Mouse (Mus musculus): ENCODE results near the gene Limch1. TPM values are rescaled to one million over a fixed set of nuclear protein-coding genes. Genes with fewer than 3 reads are reported as not detected.

Limch1 gene
- polyA plus RNA-seq, 1 experiment from 2014 or later, result 16.1 TPM

DNA sequence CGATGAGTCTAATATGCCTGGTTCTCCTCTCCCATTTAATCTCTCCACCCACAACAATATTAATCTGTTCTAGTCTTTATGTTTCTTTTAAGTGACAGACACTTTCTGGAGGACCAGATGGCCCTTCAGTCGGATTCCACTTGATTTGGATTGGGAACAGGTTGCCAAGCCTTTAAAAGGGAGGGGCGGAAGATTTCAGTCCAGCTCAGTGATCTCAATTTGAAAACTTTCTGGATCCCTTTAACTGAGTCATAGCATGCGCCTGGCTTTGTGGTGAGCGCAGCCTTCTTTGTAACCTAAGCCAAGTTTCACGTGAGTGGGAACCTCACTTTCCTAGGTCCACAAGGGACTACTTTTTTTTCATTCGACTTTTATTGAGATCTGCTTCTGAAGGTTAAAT, 5.0 kb downstream of the Limch1 start:
- no peak overlapping the region for H3K27ac ChIP-seq (ENCODE audit: low read depth)
- DNase-seq (ENCODE audit: low spot score), result no peak
- WGBS, result 66% methylated on average over 7 of the region's 7 CpGs
- H3K9ac ChIP-seq (ENCODE audit: low read length), result no peak overlapping the region
- no peaks in the 10 kb centered on the region for H3K36me3 ChIP-seq (ENCODE audit: control insufficient read depth, insufficient read depth, low read length)
- no peak for ATAC-seq (replicated peaks; ENCODE audit: low FRiP score, low TSS enrichment, low read depth)
- H3K4me1 ChIP-seq (replicated peaks; ENCODE audit: control insufficient read depth, insufficient read depth, low read length), result peaks cover 23% of the 10 kb centered on the region
- H3K4me3 ChIP-seq (ENCODE audit: low read depth, low read length), result no peak overlapping the region
- H3K9me3 ChIP-seq (ENCODE audit: control insufficient read depth, low read length), result no peaks in the 10 kb centered on the region
- no peak overlapping the region for H3K4me2 ChIP-seq (ENCODE audit: low read length)
- peaks cover 7% of the 10 kb centered on the region for H3K27me3 ChIP-seq (replicated peaks; ENCODE audit: control insufficient read depth, insufficient read depth, low read length)

DNA sequence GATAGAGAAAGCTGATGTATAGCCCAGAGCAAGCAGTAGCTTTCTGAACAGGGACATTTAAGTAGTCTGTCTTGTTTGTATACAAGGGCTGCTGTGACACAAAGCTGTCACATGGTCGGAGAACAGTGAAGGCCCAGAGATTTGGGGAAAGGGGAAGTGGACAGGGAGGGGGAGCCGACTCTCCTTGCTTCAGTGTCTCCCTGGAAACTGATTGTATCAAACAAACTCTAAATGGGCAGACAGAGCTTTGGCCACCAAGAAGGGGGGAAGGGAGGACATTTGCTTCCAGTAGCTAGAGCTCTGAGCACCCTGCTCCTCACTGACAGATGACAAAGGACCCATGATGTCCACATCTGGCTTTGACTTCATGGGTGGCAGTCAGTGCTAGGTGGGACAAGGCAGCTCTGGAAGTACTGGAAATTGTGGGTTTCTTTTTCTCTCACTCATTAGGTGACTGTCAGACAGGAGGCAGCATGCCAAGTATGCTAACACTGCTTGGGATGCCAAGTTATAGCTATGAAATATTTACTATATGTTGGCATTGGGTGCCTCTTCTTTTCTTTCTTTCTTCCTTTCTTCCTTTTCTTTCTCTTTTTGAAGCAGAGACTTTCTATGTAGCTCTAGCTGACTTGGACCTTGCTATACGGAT, 5.8 kb downstream of the Limch1 start:
- Histone ChIP-seq H3K9me3 (ENCODE audit: control insufficient read depth, low read length) (no peaks in the 10 kb centered on the region), H3K27me3 (replicated peaks; ENCODE audit: control insufficient read depth, insufficient read depth, low read length) (peaks cover 7% of the 10 kb centered on the region), H3K4me1 (replicated peaks; ENCODE audit: control insufficient read depth, insufficient read depth, low read length) (peaks cover 20% of the 10 kb centered on the region), H3K4me2 (ENCODE audit: low read length) (no peak overlapping the region), H3K27ac (ENCODE audit: low read depth) (no peak overlapping the region), H3K36me3 (ENCODE audit: control insufficient read depth, insufficient read depth, low read length) (no peaks in the 10 kb centered on the region), H3K9ac (ENCODE audit: low read length) (no peak overlapping the region), H3K4me3 (ENCODE audit: low read depth, low read length) (no peak overlapping the region)
- 46% methylated on average over 3 of the region's 3 CpGs for WGBS
- no peak for DNase-seq (ENCODE audit: low spot score)
- ATAC-seq (replicated peaks; ENCODE audit: low FRiP score, low TSS enrichment, low read depth), result no peak

DNA sequence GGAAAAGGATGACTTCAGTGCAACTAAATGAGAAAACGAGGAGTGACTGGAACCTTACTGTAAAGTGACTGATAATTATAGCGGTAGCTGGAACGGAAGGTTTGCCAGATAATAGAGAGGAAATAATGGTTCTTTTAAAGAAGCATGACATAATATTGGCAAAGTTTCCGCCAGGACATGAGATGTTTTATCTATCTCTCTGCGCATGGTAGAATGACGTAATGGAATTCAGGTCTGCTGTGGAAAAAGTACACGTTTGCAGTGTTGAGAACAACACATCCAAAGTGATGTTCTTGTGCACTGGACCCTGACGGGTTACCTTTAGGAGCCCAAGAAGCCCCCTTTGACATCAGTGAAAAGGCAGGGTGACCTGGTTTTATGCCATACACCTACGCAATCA, 8.0 kb downstream of the Limch1 start:
- no peak overlapping the region for H3K4me3 ChIP-seq (ENCODE audit: low read depth, low read length)
- no peak for DNase-seq (ENCODE audit: low spot score)
- no peak overlapping the region for H3K9ac ChIP-seq (ENCODE audit: low read length)

DNA sequence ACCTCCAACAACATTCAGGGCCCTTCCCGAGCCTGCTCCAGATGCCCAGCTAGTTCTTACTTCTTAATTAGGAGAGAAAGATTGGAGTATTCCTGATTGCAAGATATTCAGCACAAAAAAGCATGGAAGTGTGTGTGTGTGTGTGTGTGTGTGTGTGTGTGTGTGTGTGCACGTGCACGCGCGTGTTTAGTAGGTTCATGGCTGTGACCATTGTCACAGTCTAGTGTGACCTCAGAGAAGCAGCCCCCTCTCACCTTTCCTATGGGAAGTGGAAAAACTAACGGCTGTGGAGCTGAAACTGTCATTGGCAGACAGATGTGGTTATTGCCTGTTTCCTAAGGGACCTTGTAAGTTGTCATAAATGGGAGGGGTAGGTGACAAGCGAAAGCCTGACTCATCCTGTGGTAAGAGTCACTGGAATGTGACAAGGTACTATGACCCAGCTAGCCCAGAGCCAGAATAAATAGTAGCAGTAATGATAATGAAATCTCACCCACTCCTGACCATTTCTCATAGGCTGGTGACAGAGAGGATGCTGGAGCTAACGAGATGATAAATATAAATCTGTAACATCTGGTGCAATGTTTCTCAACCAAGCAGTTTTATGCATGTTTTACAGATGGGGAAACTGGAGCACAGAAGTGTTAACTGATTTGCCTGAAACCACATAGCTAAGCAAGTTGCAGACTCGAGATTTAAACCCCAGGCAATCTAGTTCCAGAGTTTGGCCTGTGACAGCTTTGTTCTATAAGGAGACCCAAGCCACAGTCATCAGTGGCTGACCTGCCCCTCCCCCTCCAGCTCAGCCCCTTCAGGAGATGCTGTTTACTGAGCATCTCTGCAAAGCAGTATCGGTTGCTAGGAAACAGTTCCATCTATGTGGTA, 11.4 kb downstream of the Limch1 start:
- no peak overlapping the region for H3K4me3 ChIP-seq (ENCODE audit: low read depth, low read length)
- H3K36me3 ChIP-seq (ENCODE audit: control insufficient read depth, insufficient read depth, low read length), result no peaks in the 10 kb centered on the region
- H3K4me2 ChIP-seq (ENCODE audit: low read length), result no peak overlapping the region
- no peaks in the 10 kb centered on the region for H3K4me1 ChIP-seq (replicated peaks; ENCODE audit: control insufficient read depth, insufficient read depth, low read length)
- WGBS, result 69% methylated on average over 10 of the region's 10 CpGs
- no peak overlapping the region for H3K9ac ChIP-seq (ENCODE audit: low read length)
- no peaks in the 10 kb centered on the region for H3K27me3 ChIP-seq (replicated peaks; ENCODE audit: control insufficient read depth, insufficient read depth, low read length)
- H3K27ac ChIP-seq (ENCODE audit: low read depth), result no peak overlapping the region
- DNase-seq (ENCODE audit: low spot score) (no peak), ATAC-seq (replicated peaks; ENCODE audit: low FRiP score, low TSS enrichment, low read depth) (no peak)
- no peaks in the 10 kb centered on the region for H3K9me3 ChIP-seq (ENCODE audit: control insufficient read depth, low read length)

More for the DNA sequence above, 8.0 kb downstream of the Limch1 start:
- Histone ChIP-seq H3K4me2 (ENCODE audit: low read length) (no peak overlapping the region), H3K9me3 (ENCODE audit: control insufficient read depth, low read length) (no peaks in the 10 kb centered on the region), H3K27me3 (replicated peaks; ENCODE audit: control insufficient read depth, insufficient read depth, low read length) (no peaks in the 10 kb centered on the region), H3K27ac (ENCODE audit: low read depth) (no peak overlapping the region), H3K36me3 (ENCODE audit: control insufficient read depth, insufficient read depth, low read length) (no peaks in the 10 kb centered on the region), H3K4me1 (replicated peaks; ENCODE audit: control insufficient read depth, insufficient read depth, low read length) (0 out of 2 replicates have a peak, but pooled peaks cover 5% of the 10 kb centered on the region)
- 78% methylated on average over 9 of the region's 9 CpGs for WGBS
- no peak for ATAC-seq (replicated peaks; ENCODE audit: low FRiP score, low TSS enrichment, low read depth)

DNA sequence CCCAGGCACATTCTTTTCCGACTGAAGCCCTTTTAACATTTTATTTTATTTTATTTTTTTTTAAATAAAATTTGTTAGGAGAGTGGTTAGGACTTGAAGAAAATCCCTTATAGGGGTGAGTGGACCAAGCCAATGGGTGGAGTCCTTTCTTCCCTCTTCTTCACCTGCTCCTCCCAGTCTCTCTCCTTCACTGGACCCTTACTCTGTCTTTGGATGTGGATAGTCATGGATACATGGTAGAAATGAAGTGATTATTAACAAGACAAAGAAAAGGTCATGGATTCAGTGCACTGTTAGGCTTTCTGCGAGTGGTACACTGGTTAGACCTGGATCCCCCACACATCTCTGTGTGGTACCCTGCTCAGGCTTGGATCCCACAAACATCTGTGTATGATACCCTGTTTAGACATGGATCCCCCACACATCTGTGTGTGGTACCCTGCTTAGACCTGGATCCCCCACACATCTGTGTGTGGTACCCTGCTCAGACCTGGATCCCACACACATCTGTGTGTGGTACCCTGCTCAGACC, 12.1 kb downstream of the Limch1 start:
- H3K4me2 ChIP-seq (ENCODE audit: low read length), result no peak overlapping the region
- ATAC-seq (replicated peaks; ENCODE audit: low FRiP score, low TSS enrichment, low read depth), result no peak
- H3K9ac ChIP-seq (ENCODE audit: low read length), result no peak overlapping the region
- H3K27me3 ChIP-seq (replicated peaks; ENCODE audit: control insufficient read depth, insufficient read depth, low read length), result no peaks in the 10 kb centered on the region
- no peaks in the 10 kb centered on the region for H3K9me3 ChIP-seq (ENCODE audit: control insufficient read depth, low read length)
- H3K27ac ChIP-seq (ENCODE audit: low read depth), result no peak overlapping the region
- 74% methylated on average over 2 of the region's 2 CpGs for WGBS
- no peaks in the 10 kb centered on the region for H3K36me3 ChIP-seq (ENCODE audit: control insufficient read depth, insufficient read depth, low read length)
- no peak for DNase-seq (ENCODE audit: low spot score)
- no peak overlapping the region for H3K4me3 ChIP-seq (ENCODE audit: low read depth, low read length)
- H3K4me1 ChIP-seq (replicated peaks; ENCODE audit: control insufficient read depth, insufficient read depth, low read length), result no peaks in the 10 kb centered on the region

DNA sequence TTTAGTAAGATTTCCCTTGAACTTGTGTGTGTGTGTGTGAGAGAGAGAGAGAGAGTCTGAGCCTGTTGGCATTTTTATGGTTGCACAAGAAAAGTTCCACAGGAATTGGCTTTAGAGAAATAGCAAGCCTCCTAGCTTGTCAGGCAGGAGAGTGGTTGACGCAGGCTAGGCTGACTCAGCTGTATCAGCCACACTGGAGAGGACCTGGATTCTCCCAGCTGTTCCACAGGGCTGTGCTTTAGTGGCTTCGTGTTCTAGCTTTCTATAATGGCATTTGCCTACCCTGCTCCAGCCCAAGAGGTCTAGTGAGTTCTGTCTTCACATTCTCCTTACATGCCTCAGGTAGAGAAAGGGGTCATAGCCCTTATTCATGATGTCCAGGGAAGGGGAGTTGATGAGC, 13.7 kb downstream of the Limch1 start:
- Histone ChIP-seq H3K9ac (ENCODE audit: low read length) (no peak overlapping the region), H3K36me3 (ENCODE audit: control insufficient read depth, insufficient read depth, low read length) (no peaks in the 10 kb centered on the region), H3K27me3 (replicated peaks; ENCODE audit: control insufficient read depth, insufficient read depth, low read length) (no peaks in the 10 kb centered on the region), H3K27ac (ENCODE audit: low read depth) (no peak overlapping the region), H3K4me1 (replicated peaks; ENCODE audit: control insufficient read depth, insufficient read depth, low read length) (no peaks in the 10 kb centered on the region), H3K9me3 (ENCODE audit: control insufficient read depth, low read length) (no peaks in the 10 kb centered on the region), H3K4me2 (ENCODE audit: low read length) (no peak overlapping the region), H3K4me3 (ENCODE audit: low read depth, low read length) (no peak overlapping the region)
- WGBS, result 70% methylated on average over 2 of the region's 2 CpGs
- ATAC-seq (replicated peaks; ENCODE audit: low FRiP score, low TSS enrichment, low read depth) (no peak), DNase-seq (ENCODE audit: low spot score) (no peak)

DNA sequence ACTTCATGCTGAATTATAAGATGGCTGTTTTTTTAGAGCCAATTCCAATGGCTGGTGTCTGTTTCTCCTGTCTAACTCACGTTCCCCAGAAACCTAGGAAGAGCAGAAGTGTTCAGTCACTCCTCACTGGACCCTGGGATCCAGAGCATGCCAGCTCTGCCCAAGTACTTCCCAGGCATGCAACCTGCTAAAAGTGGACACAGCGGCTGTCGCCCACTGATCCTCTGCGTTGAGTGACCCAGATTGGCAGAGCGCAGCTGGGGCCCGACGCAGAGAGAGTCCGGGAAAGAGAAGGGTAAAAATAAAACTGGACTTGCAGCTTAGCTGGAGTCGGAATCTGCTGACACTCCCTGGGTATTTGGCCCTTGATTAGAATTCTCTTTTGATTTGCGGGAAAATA, 15.1 kb downstream of the Limch1 start:
- Histone ChIP-seq H3K4me2 (ENCODE audit: low read length) (no peak overlapping the region), H3K9me3 (ENCODE audit: control insufficient read depth, low read length) (no peaks in the 10 kb centered on the region), H3K27me3 (replicated peaks; ENCODE audit: control insufficient read depth, insufficient read depth, low read length) (no peaks in the 10 kb centered on the region), H3K27ac (ENCODE audit: low read depth) (no peak overlapping the region), H3K36me3 (ENCODE audit: control insufficient read depth, insufficient read depth, low read length) (no peaks in the 10 kb centered on the region), H3K9ac (ENCODE audit: low read length) (no peak overlapping the region), H3K4me1 (replicated peaks; ENCODE audit: control insufficient read depth, insufficient read depth, low read length) (no peaks in the 10 kb centered on the region), H3K4me3 (ENCODE audit: low read depth, low read length) (no peak overlapping the region)
- no peak for ATAC-seq (replicated peaks; ENCODE audit: low FRiP score, low TSS enrichment, low read depth)
- DNase-seq (ENCODE audit: low spot score), result no peak
- 89% methylated on average over 10 of the region's 10 CpGs for WGBS

DNA sequence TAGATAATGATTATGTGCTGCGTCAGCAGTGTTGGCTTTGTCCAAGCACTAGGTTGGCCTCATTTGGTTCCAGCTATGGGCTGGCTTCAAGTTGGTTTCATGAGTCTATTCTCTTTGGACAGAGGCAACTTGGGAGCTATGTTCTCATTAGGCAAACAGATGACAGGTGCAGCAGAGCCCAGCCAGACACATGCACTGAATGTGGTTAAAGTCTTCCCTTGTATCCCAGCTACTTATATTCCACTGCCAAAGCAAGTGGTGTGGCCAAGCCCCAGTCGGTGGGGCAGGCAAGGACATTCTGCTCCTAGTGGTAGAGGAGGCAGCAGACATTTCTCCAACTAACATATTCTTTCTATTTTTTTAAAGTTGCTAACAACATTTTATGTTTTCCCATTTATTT, 16.4 kb downstream of the Limch1 start:
- no peaks in the 10 kb centered on the region for H3K27me3 ChIP-seq (replicated peaks; ENCODE audit: control insufficient read depth, insufficient read depth, low read length)
- DNase-seq (ENCODE audit: low spot score) (no peak), ATAC-seq (replicated peaks; ENCODE audit: low FRiP score, low TSS enrichment, low read depth) (no peak)
- no peak overlapping the region for H3K4me3 ChIP-seq (ENCODE audit: low read depth, low read length)
- no peak overlapping the region for H3K9ac ChIP-seq (ENCODE audit: low read length)
- no peak overlapping the region for H3K27ac ChIP-seq (ENCODE audit: low read depth)
- no peaks in the 10 kb centered on the region for H3K9me3 ChIP-seq (ENCODE audit: control insufficient read depth, low read length)
- no peaks in the 10 kb centered on the region for H3K36me3 ChIP-seq (ENCODE audit: control insufficient read depth, insufficient read depth, low read length)
- H3K4me2 ChIP-seq (ENCODE audit: low read length), result no peak overlapping the region
- 85% methylated on average over 2 of the region's 2 CpGs for WGBS
- no peaks in the 10 kb centered on the region for H3K4me1 ChIP-seq (replicated peaks; ENCODE audit: control insufficient read depth, insufficient read depth, low read length)
